Mouse (Mus musculus) bone marrow, adult 2 months (tissue): ENCODE results near the gene Zfp839.

Source experiments
- CTCF ChIP-seq: fragments of 200-500 bp; IDR thresholded peaks from 2 replicates; pipeline ENCODE4 v1.5.1; 2011; ENCODE audit warnings: low read length, control low read depth; ENCODE audit not compliant: control insufficient read depth, insufficient read depth
- POLR2A ChIP-seq: fragments of 200-500 bp; IDR thresholded peaks from 2 replicates; pipeline ENCODE4 v1.6.1; 2011; ENCODE audit warnings: low read depth, mild to moderate bottlenecking, control low read depth, low read length, borderline replicate concordance; ENCODE audit not compliant: control insufficient read depth

GRCm38 (mm10) chr12:110837850-110838249 is 12.2 kb upstream of the Zfp839 start:
- TF ChIP-seq POLR2A (no peak), CTCF (no peak)
